Mouse (Mus musculus) kidney, adult 11 months (tissue): Measurements from ENCODE around the gene Mrtfb.

Experiments
- DNase-seq: peaks from one replicate; pipeline ENCODE4 v3.0.0; 2022

Gene Mrtfb

DNA sequence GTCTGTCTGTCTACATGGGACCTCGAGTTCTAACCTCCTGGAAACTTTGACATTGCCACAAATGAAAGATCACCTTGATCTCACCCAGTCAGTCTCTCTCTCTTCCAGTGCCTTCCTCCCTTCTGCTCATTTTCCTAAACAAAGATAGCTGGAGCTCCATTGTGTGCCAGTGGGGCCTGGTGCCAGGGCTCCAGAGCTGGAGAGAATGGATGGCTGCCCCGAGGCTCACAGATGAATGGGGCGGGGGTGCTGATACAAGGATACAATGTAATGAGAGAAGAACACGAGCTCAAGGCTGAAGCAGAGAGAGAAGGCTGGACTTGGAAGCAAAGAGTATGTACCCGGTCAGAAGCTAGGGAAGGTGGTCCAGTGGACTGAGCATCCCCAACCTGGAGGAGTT is 189.2 kb downstream of the Mrtfb start:
- DNase-seq = no peak

DNA sequence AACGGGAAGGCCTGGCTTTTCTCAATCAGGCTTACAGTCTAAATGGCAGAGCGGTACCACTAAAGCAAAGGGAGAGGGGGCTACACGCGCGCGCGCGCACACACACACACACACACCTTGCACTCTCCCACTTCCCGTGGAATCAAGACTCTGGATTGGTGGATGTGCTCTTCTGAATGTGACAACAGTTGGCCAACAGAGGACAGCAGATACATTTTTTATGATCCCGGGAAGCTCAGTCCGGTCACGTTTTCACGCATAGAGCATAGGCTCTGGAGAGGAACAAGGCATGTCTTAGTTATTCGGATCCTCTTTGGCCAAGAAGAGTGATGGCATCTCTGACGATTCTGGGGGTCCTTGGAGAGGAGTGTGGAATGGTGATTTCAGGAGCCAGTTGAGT is 190.2 kb downstream of the Mrtfb start:
- DNase-seq = no peak

DNA sequence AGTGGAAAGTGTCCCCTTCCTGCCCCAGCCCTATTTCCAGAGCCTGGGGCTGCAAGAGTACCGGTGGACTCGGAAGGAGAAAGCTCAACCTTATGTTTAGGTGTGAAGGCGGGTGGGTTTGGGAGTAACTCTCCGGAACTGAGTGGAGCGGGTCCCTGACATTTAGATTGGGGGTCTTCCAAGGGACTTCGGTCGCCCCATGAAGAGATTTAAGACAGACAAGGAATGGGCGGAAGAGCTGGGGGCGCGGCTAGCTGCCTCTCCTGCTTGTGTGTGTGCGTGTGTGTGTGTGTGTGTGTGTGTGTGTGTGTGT is 190.6 kb downstream of the Mrtfb start:
- no peak for DNase-seq

DNA sequence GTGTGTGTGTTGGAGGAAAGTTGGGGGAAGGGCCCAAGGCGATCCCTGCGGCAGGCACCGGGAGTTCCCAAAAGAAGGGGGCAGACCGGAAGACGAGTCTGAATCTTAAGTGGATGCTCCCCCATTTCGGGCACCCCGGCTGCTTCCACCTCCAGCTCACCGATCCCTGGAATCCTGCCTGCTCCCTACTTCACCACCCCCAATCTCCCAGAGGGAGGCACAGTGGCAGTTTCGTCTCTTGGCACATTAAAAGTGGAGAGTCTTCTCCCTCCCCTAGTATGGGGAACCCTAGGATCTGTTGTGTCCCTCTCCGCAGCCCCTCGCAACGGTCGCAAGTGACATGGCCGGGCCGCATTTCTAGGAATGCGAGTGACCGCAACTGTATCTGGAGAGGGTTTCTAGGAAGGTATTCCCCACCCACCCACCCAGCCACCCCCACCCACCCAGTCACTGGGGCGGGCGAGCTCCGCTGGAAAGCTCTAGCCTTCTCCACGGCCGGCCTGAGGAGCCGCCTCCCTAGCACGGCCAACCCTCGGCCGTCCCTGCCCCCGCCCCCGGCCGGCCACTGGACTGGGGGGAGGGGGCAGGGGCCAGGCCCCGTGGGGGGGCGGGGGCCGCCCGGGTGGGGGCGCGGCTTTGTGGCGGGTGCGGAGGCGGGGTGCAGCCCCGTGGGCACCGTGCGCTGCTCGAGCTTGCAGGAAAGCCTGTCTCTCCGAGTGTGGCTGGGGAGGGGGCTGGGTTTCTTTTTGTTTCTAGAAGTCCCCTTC is 191.2 kb downstream of the Mrtfb start:
- peak; percentile 25 for DNase-seq

DNA sequence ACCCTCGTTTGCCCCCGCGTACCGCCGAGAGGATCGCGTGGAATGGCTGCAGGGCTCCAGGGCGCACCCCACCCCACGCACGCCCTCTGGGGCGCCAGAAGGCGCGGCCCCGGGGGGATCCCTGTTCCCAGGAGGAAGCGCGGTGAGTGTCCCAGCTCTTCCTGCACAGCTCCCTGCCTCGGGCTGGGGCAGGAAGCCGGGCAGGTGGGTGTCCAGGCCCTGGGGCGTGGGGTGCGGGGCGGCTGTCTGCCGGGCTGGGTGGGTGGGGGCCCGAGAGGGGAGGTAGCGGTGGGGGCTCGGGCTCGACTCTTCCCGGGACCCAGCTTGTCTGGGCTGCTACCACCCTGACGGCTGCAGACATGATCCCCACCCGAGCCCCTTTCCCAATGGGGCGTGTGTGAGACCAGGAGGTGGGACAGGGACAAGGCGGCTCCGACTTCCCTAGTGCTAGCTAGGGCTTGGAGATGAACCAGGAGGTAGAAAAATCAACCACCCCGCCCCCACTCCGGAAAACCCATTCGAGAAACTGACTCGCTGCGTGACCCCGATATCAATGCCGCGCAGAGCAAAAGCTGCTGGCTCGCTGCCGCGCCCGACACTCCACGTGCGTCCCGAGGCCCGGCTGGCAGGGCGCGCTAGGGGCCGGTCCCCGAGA is 191.9 kb downstream of the Mrtfb start:
- DNase-seq = no peak

DNA sequence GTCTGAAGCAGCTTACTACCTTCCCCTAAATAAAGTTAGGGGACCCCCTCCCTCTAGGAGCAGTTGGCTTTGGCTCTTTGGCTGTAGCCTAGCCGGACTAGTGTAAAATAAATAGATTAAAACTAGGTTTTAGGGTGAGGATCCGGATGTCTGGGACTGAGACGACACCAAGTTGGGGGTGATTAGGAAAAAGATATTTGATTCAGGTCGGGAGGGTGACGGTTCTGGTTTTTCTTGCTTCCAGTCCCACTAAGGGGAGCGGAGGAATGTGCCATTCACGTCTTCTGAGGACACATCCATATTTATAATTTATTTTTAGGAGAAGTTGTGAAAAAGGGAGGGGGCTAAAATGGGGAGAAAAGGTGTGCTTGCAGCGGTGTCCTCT is 192.4 kb downstream of the Mrtfb start:
- no peak for DNase-seq

DNA sequence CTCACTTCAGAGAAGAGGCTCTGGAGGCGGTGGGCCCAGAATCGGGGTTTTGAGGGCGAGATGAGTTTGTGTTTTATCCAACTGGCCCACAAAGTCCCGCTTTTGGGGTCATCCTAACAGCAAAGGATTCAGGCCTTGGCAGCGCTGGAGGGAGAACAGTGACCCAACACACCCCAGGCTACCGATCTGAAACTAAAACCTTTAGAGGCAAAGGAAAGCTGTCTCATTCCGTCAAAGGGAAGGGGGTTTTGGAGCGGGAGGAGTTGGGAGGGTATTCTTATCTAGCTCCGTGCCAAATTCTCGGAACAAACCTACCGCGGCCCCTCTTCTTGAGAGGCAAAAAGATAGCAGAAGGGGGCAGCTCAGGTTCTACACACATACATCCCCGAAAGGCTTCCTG is 193.2 kb downstream of the Mrtfb start:
- no peak for DNase-seq

DNA sequence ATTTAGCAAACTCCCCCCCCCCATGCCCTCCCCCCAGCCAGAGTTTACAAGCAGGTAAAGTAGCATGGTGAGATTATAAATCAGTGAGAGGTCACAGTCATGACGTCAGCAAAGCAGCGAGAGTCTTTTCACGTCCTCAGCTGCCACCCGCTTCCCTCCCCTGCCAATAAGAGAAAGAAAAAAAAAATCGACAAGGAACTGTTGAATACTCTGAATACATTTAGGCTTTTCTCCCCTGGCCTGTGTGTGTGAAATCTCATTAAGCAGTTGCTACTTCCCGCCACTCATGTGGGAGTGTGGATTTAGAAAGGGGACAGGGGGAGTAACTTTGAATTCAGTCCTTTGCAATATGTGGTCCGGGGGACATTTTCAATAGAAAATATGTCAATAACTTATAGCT is 194.6 kb downstream of the Mrtfb start:
- DNase-seq = no peak

DNA sequence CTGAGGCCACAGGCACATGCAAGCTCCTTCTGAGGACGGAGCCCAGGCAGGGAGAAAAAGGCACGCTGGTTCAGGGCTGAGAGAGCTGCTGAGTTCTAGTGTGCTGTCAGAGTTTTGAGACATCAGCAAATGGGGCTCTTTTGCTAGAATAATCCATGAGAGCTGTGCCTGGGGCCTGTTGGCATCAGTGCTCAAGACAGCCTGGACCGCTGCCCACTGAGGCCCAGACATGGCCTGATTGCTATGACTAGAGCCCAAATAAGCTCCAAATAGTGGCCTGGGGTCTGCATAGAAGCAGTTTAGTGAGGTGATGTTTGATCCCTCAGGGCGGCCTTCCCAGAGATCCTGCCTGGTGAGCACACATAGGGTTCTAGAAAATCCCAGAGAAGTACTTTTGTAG is 195.7 kb downstream of the Mrtfb start:
- no peak for DNase-seq

DNA sequence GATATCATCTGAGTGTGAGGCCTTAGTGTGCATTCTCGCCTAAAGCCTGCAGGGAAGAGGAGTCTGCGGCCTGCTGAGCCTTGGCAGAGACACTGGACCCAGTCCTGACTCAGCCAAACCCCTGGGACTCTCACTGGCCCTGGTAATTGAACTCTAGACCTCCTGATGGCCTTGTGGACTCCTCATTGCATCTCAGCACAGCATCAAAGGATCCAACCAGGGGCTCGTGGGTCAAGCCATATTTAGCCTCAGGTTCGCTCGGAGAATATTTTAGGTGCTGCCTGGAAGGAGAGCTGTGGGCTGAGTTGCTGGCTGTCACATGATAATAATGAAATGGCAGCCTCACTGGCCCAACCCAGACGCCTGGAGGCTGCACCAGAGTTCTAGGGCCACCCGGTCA is 196.4 kb downstream of the Mrtfb start:
- DNase-seq = no peak

DNA sequence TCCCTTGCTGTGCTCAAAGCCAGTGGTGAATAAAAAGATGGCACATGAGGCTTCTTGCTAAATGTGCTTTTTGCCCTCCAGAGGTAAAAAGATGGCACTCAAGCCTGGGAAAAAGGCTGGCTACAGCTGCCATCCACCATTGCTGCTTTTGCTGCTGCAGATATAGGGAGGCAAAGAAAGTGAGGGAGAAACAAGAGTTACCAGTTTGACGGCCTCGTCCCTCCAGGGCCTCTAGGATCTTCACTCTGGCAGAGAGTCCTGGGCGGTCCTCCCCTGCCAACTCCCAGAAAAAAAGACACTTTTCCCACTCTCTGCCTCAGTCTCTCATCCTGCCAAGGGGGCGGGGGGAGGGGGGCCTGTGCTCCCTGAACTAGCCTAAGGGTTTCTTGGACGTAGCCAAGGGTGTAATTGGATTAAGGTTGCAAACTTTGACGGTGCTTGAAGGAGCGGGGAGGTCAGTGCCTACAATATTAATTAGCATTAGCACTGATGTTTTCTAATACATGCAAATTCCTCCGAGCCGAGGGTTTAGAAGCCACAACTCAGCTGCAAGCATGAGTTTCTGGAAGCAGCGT is 197.8 kb downstream of the Mrtfb start:
- DNase-seq = no peak

DNA sequence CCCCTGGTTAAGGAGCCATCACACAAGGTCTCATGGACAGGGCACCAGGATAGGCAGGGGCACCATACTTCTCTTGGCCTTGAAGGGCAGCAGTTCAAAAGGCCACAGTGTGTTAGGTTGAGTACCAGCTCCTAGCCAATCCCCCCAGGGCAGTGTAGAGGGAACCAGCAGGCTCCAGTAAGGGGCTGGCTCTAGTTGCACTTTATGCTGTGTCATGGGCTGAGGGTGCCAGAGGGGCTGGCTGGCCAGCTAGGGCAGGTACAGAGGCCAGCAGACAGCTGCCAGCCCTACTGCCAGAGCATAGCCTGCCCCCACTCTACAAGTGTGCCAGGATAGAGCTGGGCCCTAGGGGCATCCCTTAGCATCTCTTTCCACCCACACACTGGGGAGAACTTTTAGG is 199.3 kb downstream of the Mrtfb start:
- no peak for DNase-seq

DNA sequence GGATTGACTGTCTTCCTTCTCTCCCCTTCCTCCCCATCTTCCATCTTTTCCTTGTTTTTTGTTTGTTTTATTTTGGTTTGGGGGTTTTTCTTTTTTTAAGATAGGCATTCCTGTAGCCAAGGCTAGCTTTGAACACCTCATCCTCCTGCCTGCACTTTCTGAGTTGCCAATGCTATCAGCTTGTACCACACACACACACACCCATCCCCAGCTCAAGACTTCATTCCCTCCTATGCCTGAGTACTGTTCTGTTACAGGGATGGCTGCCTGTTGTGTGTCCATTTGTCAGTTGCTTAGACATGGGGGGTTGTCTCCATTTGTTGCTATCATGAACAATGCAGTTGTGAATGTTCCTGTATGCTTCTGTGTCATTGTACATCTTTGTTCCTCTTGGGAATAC is 202.3 kb downstream of the Mrtfb start:
- DNase-seq = no peak

DNA sequence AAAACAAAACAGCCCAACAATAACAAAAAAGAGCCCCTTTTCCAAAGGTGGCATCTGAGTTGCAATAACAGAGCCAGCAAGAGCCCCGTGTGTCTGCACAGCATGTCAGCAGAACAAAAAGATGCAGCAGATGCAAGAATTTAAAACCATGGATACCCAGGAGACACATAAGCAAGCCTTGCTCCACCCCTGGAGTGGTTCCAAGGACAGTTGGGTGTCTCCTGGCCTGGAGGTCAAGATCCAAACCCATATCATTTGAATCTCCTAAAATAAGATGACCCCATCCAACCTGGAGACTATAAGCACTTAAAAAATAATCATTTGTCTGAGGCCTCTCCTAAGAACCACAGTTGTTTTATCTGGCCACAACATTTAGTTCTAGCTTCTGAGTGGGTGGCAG is 203.8 kb downstream of the Mrtfb start:
- DNase-seq = no peak

DNA sequence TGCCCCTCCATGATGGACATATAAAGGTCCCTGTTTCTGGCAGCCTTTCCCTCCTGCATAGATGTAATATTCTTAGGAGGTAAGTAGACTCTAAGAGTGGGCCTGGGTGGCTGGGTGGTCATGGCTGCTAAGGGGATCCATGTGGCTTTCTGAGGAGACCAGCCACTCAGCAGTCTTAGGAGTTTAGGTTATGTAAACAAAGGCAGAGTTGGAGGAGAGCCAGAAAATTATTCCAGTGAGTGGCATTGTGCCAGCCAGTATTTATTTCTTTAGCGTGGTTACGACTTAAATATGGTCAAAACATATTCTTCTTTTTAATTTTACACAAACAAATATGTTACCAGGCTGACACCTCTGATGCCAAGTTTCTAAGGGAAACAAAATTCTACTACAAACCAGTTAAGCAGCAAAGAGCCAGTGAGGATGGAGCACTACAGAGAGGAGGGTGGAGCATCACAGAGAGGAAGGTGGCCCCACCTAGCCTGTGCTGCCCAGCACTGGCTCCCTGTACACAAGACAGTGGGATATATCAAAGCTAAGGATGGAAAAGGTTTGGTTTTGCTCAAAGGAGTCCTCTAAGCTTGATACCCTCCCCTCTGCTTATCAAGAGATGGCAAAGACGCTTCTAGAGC is 204.6 kb downstream of the Mrtfb start:
- no peak for DNase-seq

DNA sequence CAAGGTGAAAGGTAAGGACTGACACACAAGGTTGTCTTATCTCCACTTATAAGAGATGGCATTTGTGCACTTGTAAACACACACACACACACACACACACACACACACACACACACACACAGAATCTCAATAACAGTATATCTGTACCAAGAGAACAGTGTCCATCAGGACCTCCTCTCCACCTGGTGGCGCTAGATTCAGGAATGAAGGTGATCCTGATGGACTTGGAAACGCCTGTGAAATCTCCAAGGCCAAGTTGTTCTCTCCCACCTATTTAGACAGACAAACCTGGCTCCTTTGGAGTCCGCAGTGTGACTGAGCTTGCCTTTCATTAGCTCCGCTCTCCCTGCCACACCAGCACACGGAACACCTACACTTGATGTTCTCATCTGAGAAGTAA is 208.4 kb downstream of the Mrtfb start:
- DNase-seq = no peak
